Mouse (Mus musculus) right cerebral cortex, postnatal 4 days (tissue): ENCODE measurements around the gene Psmd14.

Experiments used
- DNase-seq: peaks from one replicate; pipeline ENCODE4 v3.0.0-alpha.2; 2022

Gene Psmd14

GRCm38 (mm10) chr2:61764470-61765105 is 53.1 kb downstream of the Psmd14 start:
- DNase-seq: no peak

- no peak for DNase-seq
Measured at GRCm38 (mm10) chr2:61765526-61765925, 54.0 kb downstream of the Psmd14 start.

- DNase-seq: no peak
Measured at GRCm38 (mm10) chr2:61780794-61781193, 69.3 kb downstream of the Psmd14 start.

GRCm38 (mm10) chr2:61794960-61795359 is 83.5 kb downstream of the Psmd14 start:
- no peak for DNase-seq

GRCm38 (mm10) chr2:61798048-61798447 is 86.6 kb downstream of the Psmd14 start:
- DNase-seq: no peak

GRCm38 (mm10) chr2:61802656-61803251 is 91.3 kb downstream of the Psmd14 start, which contains the start of gene Tbr1:
TSS of gene Tbr1 (plus strand) at chr2:61802930.
- peak; percentile 26 for DNase-seq

GRCm38 (mm10) chr2:61803443-61804367 is 92.2 kb downstream of the Psmd14 start:
- DNase-seq: peak; percentile 34

- DNase-seq: peak; percentile 62
Measured at GRCm38 (mm10) chr2:61804382-61804840, 92.9 kb downstream of the Psmd14 start.

GRCm38 (mm10) chr2:61804841-61805540 is 93.5 kb downstream of the Psmd14 start:
- DNase-seq: peak; percentile 40

GRCm38 (mm10) chr2:61805541-61806345 is 94.2 kb downstream of the Psmd14 start:
- peak; percentile 36 for DNase-seq

- DNase-seq: no peak
Measured at GRCm38 (mm10) chr2:61806346-61806825, 94.9 kb downstream of the Psmd14 start.

- peak; percentile 40 for DNase-seq
Measured at GRCm38 (mm10) chr2:61807151-61807550, 95.7 kb downstream of the Psmd14 start.

GRCm38 (mm10) chr2:61807781-61808180 is 96.3 kb downstream of the Psmd14 start:
- DNase-seq: no peak

- DNase-seq: peak; percentile 18
Measured at GRCm38 (mm10) chr2:61808776-61809175, 97.3 kb downstream of the Psmd14 start.

- no peak for DNase-seq
Measured at GRCm38 (mm10) chr2:61809381-61809780, 97.9 kb downstream of the Psmd14 start.

- no peak for DNase-seq
Measured at GRCm38 (mm10) chr2:61810751-61811150, 99.3 kb downstream of the Psmd14 start.

- DNase-seq: no peak
Measured at GRCm38 (mm10) chr2:61811163-61811506, 99.6 kb downstream of the Psmd14 start.

- peak; percentile 48 for DNase-seq
Measured at GRCm38 (mm10) chr2:61811507-61812421, 100.3 kb downstream of the Psmd14 start.

- DNase-seq: peak; percentile 26
Measured at GRCm38 (mm10) chr2:61812536-61812935, 101.0 kb downstream of the Psmd14 start.

- no peak for DNase-seq
Measured at GRCm38 (mm10) chr2:61813106-61813505, 101.6 kb downstream of the Psmd14 start.

GRCm38 (mm10) chr2:61813521-61813920 is 102.0 kb downstream of the Psmd14 start:
- no peak for DNase-seq
